In the genomic region with DNA sequence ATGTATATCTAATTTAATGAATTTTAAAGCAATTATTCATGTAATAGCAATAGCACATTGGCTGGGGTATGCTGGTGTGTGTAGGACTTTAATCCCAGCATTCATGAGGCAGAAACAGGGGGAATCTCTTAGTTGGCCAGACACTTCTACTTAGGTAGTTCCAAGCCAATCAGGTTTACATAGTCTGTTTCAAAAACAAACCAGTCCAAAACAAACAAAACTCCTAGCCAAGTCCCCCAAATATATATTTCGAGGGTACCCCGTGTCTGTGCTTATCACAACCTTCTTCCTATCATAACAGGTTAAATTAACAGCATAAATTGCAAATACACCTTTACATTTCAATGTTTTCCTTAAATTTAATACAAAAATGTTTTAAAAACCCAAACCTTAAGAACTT, we compare ENCODE assay signal across 17 mouse cellular contexts. TPM values are rescaled to one million over a fixed set of nuclear protein-coding genes. Genes with fewer than 3 reads are reported as not detected.
A peak's percentile ranks its signal among the peaks of the same experiment; 100 is the strongest.
DNase-seq lines count a peak whose midpoint lies in the region; ATAC-seq and TF ChIP-seq lines count a peak whose summit lies in the region.
"Had no signal": no experiment of that assay in that cellular context is flagged by ENCODE, and none has a peak within 500 bp of the region (broad histone marks: within the 10 kb centered on the region; RNA-seq: fewer than 3 reads in every experiment).

No protein-coding gene starts in this region.

- no peak for TF ChIP-seq EP300 in heart, postnatal 0 days (IDR thresholded peaks at IDR 0.05; ENCODE audit: low read depth)
- TF ChIP-seq EP300 in stomach, postnatal 0 days (optimal IDR thresholded peaks at IDR 0.05): no peak

- WGBS in heart, postnatal 0 days: 48% methylated on average over 2 of the region's 2 CpGs
- WGBS in stomach, embryonic 14.5 days: 58% methylated on average over 2 of the region's 2 CpGs
- WGBS in stomach, postnatal 0 days: 63% methylated on average over 2 of the region's 2 CpGs
- 44% methylated on average over 2 of the region's 2 CpGs for WGBS in liver, embryonic 12.5 days (ENCODE audit: insufficient replicate concordance)

- DNase-seq in heart, postnatal 0 days (ENCODE audit: low spot score): no peak
- no peak for DNase-seq in heart, adult 8-10 months (ENCODE audit: low spot score)
- DNase-seq in stomach, postnatal 0 days (ENCODE audit: low spot score): no peak
- DNase-seq in spleen, adult 18-20 months: no peak
- DNase-seq in kidney, postnatal 10 days: no peak
- DNase-seq: cerebellum, adult 9-10 months; gastrocnemius, postnatal 10 days; kidney, postnatal 4 days; thymus, adult 2 months had no signal

- ATAC-seq in heart, postnatal 0 days (ENCODE audit: insufficient read depth, low read depth): no peak
- ATAC-seq in stomach, embryonic 14.5 days (ENCODE audit: insufficient number of reproducible peaks, insufficient read depth, low FRiP score, low read depth): no peak
- no peak for ATAC-seq in stomach, postnatal 0 days (ENCODE audit: low FRiP score, low TSS enrichment)
- ATAC-seq in liver, embryonic 12.5 days: no peak
- ATAC-seq in megakaryocyte progenitor cell, adult 5-6 weeks (replicated peaks; ENCODE audit: poor library complexity): no peak

- H3K4me2 ChIP-seq in heart, postnatal 0 days (ENCODE audit: low read depth, low read length): peak overlapping the region; percentile 62; the same call in 1 of the 2 replicates
- H3K4me2 ChIP-seq in stomach, embryonic 14.5 days (replicated peaks; ENCODE audit: low read depth, low read length): peak overlapping the region; percentile 41; the same call in 1 of the 2 replicates
- H3K4me2 ChIP-seq in stomach, postnatal 0 days (replicated peaks; ENCODE audit: low read depth): no peak overlapping the region
- peak overlapping the region; percentile 78 for H3K4me2 ChIP-seq in liver, embryonic 12.5 days

- H3K4me3 ChIP-seq in heart, postnatal 0 days (ENCODE audit: low read depth, low read length): no peak overlapping the region
- no peak overlapping the region for H3K4me3 ChIP-seq in stomach, embryonic 14.5 days (ENCODE audit: low read depth, low read length)
- no peak overlapping the region for H3K4me3 ChIP-seq in stomach, postnatal 0 days (ENCODE audit: low read depth, low read length)
- no peak overlapping the region for H3K4me3 ChIP-seq in liver, embryonic 12.5 days

- no peak for TF ChIP-seq CTCF in heart, postnatal 0 days (IDR thresholded peaks at IDR 0.05; ENCODE audit: low read depth)
- TF ChIP-seq CTCF in stomach, postnatal 0 days (IDR thresholded peaks at IDR 0.05; ENCODE audit: low read depth): no peak

- H3K4me1 ChIP-seq in heart, postnatal 0 days (ENCODE audit: control insufficient read depth, insufficient read depth): 0 out of 2 replicates have a peak, but pooled peaks cover 7% of the 10 kb centered on the region
- peaks cover 6% of the 10 kb centered on the region; the same call in 1 of the 2 replicates for H3K4me1 ChIP-seq in stomach, embryonic 14.5 days (ENCODE audit: control insufficient read depth, insufficient read depth, low read length)
- H3K4me1 ChIP-seq in stomach, postnatal 0 days (replicated peaks; ENCODE audit: control insufficient read depth, insufficient read depth): no peaks in the 10 kb centered on the region
- H3K4me1 ChIP-seq in liver, embryonic 12.5 days: peaks cover 20% of the 10 kb centered on the region

- H3K27ac ChIP-seq in heart, postnatal 0 days (ENCODE audit: low read depth): no peak overlapping the region
- no peak overlapping the region for H3K27ac ChIP-seq in stomach, embryonic 14.5 days (ENCODE audit: low read length)
- no peak overlapping the region for H3K27ac ChIP-seq in stomach, postnatal 0 days (replicated peaks)
- no peak overlapping the region for H3K27ac ChIP-seq in liver, embryonic 12.5 days

- H3K36me3 ChIP-seq in heart, postnatal 0 days (replicated peaks; ENCODE audit: control insufficient read depth, insufficient read depth, low read length): no peaks in the 10 kb centered on the region
- no peaks in the 10 kb centered on the region for H3K36me3 ChIP-seq in stomach, embryonic 14.5 days (ENCODE audit: control insufficient read depth, insufficient read depth, low read length)
- H3K36me3 ChIP-seq in stomach, postnatal 0 days (ENCODE audit: control insufficient read depth, insufficient read depth, low read length): no peaks in the 10 kb centered on the region
- peaks cover 11% of the 10 kb centered on the region for H3K36me3 ChIP-seq in liver, embryonic 12.5 days
- H3K36me3 ChIP-seq: embryonic facial prominence, embryonic 15.5 days; lung, embryonic 15.5 days had no signal

- H3K9ac ChIP-seq in heart, postnatal 0 days (replicated peaks; ENCODE audit: low read depth, low read length): no peak overlapping the region
- no peak overlapping the region for H3K9ac ChIP-seq in stomach, embryonic 14.5 days (replicated peaks; ENCODE audit: low read depth, low read length)
- no peak overlapping the region for H3K9ac ChIP-seq in stomach, postnatal 0 days (ENCODE audit: low read length)
- H3K9ac ChIP-seq in liver, embryonic 12.5 days: no peak overlapping the region

- H3K9me3 ChIP-seq in heart, postnatal 0 days (replicated peaks; ENCODE audit: control insufficient read depth, low read length): no peaks in the 10 kb centered on the region
- H3K9me3 ChIP-seq in stomach, embryonic 14.5 days (ENCODE audit: control insufficient read depth, low read depth, low read length): no peaks in the 10 kb centered on the region
- H3K9me3 ChIP-seq in stomach, postnatal 0 days (ENCODE audit: control insufficient read depth, low read length): no peaks in the 10 kb centered on the region
- no peaks in the 10 kb centered on the region for H3K9me3 ChIP-seq in liver, embryonic 12.5 days (replicated peaks)
- H3K9me3 ChIP-seq: embryonic facial prominence, embryonic 15.5 days; lung, embryonic 15.5 days had no signal

- no peaks in the 10 kb centered on the region for H3K27me3 ChIP-seq in heart, postnatal 0 days (ENCODE audit: control insufficient read depth, insufficient read depth, low read length)
- no peaks in the 10 kb centered on the region for H3K27me3 ChIP-seq in stomach, embryonic 14.5 days (ENCODE audit: control insufficient read depth, insufficient read depth, low read length)
- no peaks in the 10 kb centered on the region for H3K27me3 ChIP-seq in stomach, postnatal 0 days (ENCODE audit: control insufficient read depth, insufficient read depth, low read length)
- H3K27me3 ChIP-seq in liver, embryonic 12.5 days (replicated peaks): no peaks in the 10 kb centered on the region
- H3K27me3 ChIP-seq: embryonic facial prominence, embryonic 15.5 days; lung, embryonic 15.5 days had no signal

RNA-seq across cellular contexts. Expression of a gene that starts 1.1 kb away (rescaled TPM):
- total RNA-seq in heart, postnatal 0 days (2014; rRNA removed; ENCODE audit: low replicate concordance): 30.5 and 55.1 TPM in 2 replicates
- polyA plus RNA-seq in heart, postnatal 0 days (2015; fragmentation: Nextera tagmentation; extraction: Ambion mirVana): 3.0 and 3.5 TPM in 2 replicates
- 10 to 100 TPM; 38.9 to 49.7 (median 45.2) TPM for total RNA-seq in heart, adult 8-10 months (2022)
- polyA plus RNA-seq in stomach, embryonic 14.5 days (2014; fragmentation: Nextera tagmentation; extraction: Ambion mirVana): 9.9 and 10.3 TPM in 2 replicates
- polyA plus RNA-seq in stomach, postnatal 0 days (2015; fragmentation: Nextera tagmentation; extraction: Ambion mirVana): 2.7 and 2.8 TPM in 2 replicates
- polyA plus RNA-seq in liver, embryonic 12.5 days (2016; fragmentation: Nextera tagmentation; extraction: Ambion mirVana): 2.7 and 3.2 TPM in 2 replicates
- total RNA-seq in megakaryocyte progenitor cell, adult 5-6 weeks (2015): 68.5 and 75.4 TPM in 2 replicates
- total RNA-seq in megakaryocyte progenitor cell, adult 5-6 weeks (2017): 76.5 and 98.4 TPM in 2 replicates

RNA-seq across cellular contexts. Expression of a gene that starts 40.2 kb away (rescaled TPM):
- not detected in 2 replicates for total RNA-seq in heart, postnatal 0 days (2014; rRNA removed; ENCODE audit: low replicate concordance)
- not detected in 2 replicates for polyA plus RNA-seq in heart, postnatal 0 days (2015; fragmentation: Nextera tagmentation; extraction: Ambion mirVana)
- not detected for total RNA-seq in heart, adult 8-10 months (2022)
- not detected in 2 replicates for polyA plus RNA-seq in stomach, embryonic 14.5 days (2014; fragmentation: Nextera tagmentation; extraction: Ambion mirVana)
- not detected in 2 replicates for polyA plus RNA-seq in stomach, postnatal 0 days (2015; fragmentation: Nextera tagmentation; extraction: Ambion mirVana)
- polyA plus RNA-seq in liver, embryonic 12.5 days (2016; fragmentation: Nextera tagmentation; extraction: Ambion mirVana): not detected in 2 replicates
- total RNA-seq in megakaryocyte progenitor cell, adult 5-6 weeks (2015): not detected in 2 replicates
- total RNA-seq in megakaryocyte progenitor cell, adult 5-6 weeks (2017): not detected in 2 replicates
- total RNA-seq: gastrocnemius, postnatal 10 days; hematopoietic stem cell, adult 5-6 weeks; left cerebral cortex, postnatal 14 days; monocyte, adult 5-6 weeks had no signal
- polyA plus RNA-seq: lung, embryonic 15.5 days had no signal
